Mouse (Mus musculus): Measurements from ENCODE around the gene Wfdc6a.

Gene Wfdc6a

GRCm38 (mm10) chr2:164549963-164550894 is 35.0 kb downstream of the Wfdc6a start:
- DNase-seq: no peak

DNA sequence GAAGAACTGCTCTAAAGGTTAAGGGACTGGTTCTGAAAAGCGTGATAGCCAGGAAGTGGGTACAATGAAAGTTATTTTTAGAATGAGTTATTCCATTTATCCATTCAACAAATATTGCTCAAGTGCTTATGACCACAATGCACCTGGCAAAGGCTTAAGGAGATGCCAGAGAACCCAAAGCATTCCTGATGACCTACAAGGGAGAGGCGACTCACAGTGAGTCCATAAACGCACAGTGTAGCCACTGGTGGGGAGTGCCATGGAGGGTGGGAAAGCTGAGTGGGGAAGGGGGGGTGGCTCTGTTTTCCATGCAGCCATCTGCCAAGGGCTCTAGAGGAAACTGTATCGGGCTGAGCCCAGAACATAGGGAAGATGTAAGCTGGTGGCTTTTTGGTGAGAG is 35.9 kb downstream of the Wfdc6a start:
- DNase-seq: peak; percentile 72

- peak; percentile 30 for DNase-seq
Measured at GRCm38 (mm10) chr2:164544454-164545097, 40.7 kb downstream of the Wfdc6a start.

GRCm38 (mm10) chr2:164543745-164544144 is 41.5 kb downstream of the Wfdc6a start:
- DNase-seq: no peak

DNA sequence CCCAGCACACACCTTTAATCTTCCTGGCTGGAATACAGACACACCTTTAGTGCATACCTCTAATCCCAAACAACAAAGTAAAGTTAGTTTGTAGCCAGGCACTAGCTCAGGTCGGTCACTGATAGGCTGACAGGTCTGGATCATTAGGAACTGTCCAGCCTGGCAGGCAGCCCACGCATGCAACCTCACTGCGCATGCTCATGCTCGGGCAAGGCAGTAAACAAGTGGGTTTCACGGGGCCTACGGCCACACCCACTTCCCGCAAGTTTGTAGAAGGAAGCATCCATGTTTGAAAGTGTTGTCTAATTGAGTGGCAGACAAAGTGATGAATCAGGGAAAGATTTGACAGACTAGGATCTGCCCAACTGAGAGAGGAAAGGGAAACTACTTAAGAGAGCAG is 42.6 kb downstream of the Wfdc6a start:
- DNase-seq: no peak

- DNase-seq: no peak
Measured at GRCm38 (mm10) chr2:164542132-164542531, 43.1 kb downstream of the Wfdc6a start.

DNA sequence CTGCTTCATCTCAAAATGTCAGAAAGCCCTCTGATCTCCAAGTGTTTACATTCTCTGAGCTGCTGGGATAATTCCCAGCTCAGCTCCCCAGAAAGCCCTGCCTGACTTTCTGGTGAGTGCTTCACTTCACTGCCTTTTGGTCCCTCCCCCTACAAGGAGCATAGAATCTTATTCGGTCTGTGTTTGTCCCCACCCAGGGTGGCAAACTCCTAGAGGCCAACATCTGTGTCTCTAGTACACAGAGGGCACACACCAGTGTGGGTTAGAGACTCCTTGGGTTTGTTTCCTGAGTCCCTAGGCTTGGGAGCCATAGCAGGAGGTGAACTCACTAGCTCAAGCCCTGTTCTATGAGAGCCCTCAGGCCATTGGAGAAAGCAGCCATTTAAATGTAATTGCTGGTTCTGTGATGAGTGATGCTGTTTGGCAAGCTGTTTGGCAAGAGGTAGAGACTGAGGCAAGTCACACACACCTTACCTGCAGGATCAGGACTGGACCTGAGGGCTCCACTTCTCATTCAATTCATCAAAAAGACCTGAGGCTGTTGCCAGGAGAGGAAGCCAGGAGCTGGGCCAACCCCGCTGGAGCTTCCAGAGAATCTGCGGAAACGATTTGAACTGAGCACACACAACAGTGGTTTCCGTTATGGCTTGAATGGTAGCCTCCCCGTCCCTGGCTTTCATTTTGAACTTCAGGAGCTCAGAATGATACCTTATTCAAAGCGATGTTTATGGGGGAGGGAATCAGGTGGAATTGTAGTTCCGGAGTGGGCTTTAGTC is 44.4 kb downstream of the Wfdc6a start:
- peak; percentile 38 for DNase-seq

GRCm38 (mm10) chr2:164537003-164537402 is 48.2 kb downstream of the Wfdc6a start:
- DNase-seq: no peak

GRCm38 (mm10) chr2:164534315-164534714 is 50.9 kb downstream of the Wfdc6a start:
- no peak for DNase-seq

DNA sequence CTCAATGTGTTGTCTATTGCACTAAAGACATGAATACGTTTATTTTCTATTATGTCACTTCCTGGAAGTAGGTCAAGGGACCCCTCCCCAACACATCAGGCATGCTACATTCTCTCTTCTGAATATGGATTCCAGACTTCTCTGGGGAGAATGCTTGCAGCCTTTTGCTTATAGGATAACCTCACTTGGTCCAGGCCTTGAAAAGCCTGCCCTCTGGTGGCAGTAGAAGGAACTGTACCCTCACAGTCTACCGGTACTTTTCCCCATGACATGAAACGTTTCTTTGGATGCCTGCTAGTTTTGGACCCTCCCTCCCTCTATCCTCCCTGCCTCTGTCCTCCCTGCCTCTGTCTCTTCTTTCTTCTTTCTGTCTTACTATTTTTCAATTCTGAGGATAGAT is 54.1 kb downstream of the Wfdc6a start:
- peak; percentile 88 for DNase-seq
